Mouse (Mus musculus): Measurements from ENCODE around the gene Loxl1. TPM values are rescaled to one million over a fixed set of nuclear protein-coding genes. Genes with fewer than 3 reads are reported as not detected.

Gene Loxl1
- polyA plus RNA-seq, 1 experiment from 2014 or later: 36.8 TPM

GRCm38 (mm10) chr9:58308395-58308794 lies 4.6 kb downstream of the Loxl1 start:
- Histone ChIP-seq H3K9me3 (replicated peaks; ENCODE audit: control insufficient read depth, low read length) (no peaks in the 10 kb centered on the region), H3K27me3 (ENCODE audit: control insufficient read depth, insufficient read depth, low read length) (peaks cover 4% of the 10 kb centered on the region; the same call in 1 of the 2 replicates), H3K4me1 (ENCODE audit: control insufficient read depth, insufficient read depth, low read length) (peaks cover 71% of the 10 kb centered on the region), H3K27ac (ENCODE audit: low read depth, low read length) (peak overlapping the region; percentile 55), H3K4me2 (peak overlapping the region; percentile 15), H3K4me3 (ENCODE audit: low read depth, low read length) (no peak overlapping the region), H3K36me3 (ENCODE audit: control insufficient read depth, insufficient read depth, low read length) (no peaks in the 10 kb centered on the region), H3K9ac (ENCODE audit: low read depth, low read length) (0 out of 2 replicates have a peak overlapping the region, but pooled peaks have one; percentile 18)
- 40% methylated on average over 6 of the region's 6 CpGs for WGBS (ENCODE audit: insufficient replicate concordance)
- no peak for ATAC-seq (replicated peaks; ENCODE audit: insufficient number of reproducible peaks, low FRiP score, low TSS enrichment)

GRCm38 (mm10) chr9:58305686-58306085 lies 7.3 kb downstream of the Loxl1 start:
- Histone ChIP-seq H3K36me3 (ENCODE audit: control insufficient read depth, insufficient read depth, low read length) (no peaks in the 10 kb centered on the region), H3K4me2 (no peak overlapping the region), H3K4me1 (ENCODE audit: control insufficient read depth, insufficient read depth, low read length) (peaks cover 66% of the 10 kb centered on the region), H3K27me3 (ENCODE audit: control insufficient read depth, insufficient read depth, low read length) (no peaks in the 10 kb centered on the region), H3K27ac (ENCODE audit: low read depth, low read length) (peak overlapping the region; percentile 47; the same call in 1 of the 2 replicates), H3K4me3 (ENCODE audit: low read depth, low read length) (no peak overlapping the region), H3K9me3 (replicated peaks; ENCODE audit: control insufficient read depth, low read length) (no peaks in the 10 kb centered on the region), H3K9ac (ENCODE audit: low read depth, low read length) (peak overlapping the region; percentile 52)
- ATAC-seq (replicated peaks; ENCODE audit: insufficient number of reproducible peaks, low FRiP score, low TSS enrichment): no peak; the same call in 1 of the 2 replicates
- WGBS (ENCODE audit: insufficient replicate concordance): 23% methylated on average over 6 of the region's 6 CpGs

GRCm38 (mm10) chr9:58303599-58304271 lies 9.3 kb downstream of the Loxl1 start:
- Histone ChIP-seq H3K27ac (ENCODE audit: low read depth, low read length) (0 out of 2 replicates have a peak overlapping the region, but pooled peaks have one; percentile 64), H3K4me2 (no peak overlapping the region), H3K9me3 (replicated peaks; ENCODE audit: control insufficient read depth, low read length) (no peaks in the 10 kb centered on the region), H3K9ac (ENCODE audit: low read depth, low read length) (no peak overlapping the region), H3K4me3 (ENCODE audit: low read depth, low read length) (no peak overlapping the region), H3K4me1 (ENCODE audit: control insufficient read depth, insufficient read depth, low read length) (peaks cover 73% of the 10 kb centered on the region), H3K27me3 (ENCODE audit: control insufficient read depth, insufficient read depth, low read length) (no peaks in the 10 kb centered on the region), H3K36me3 (ENCODE audit: control insufficient read depth, insufficient read depth, low read length) (no peaks in the 10 kb centered on the region)
- 46% methylated on average over 8 of the region's 8 CpGs for WGBS (ENCODE audit: insufficient replicate concordance)
- no peak for ATAC-seq (replicated peaks; ENCODE audit: insufficient number of reproducible peaks, low FRiP score, low TSS enrichment)

- Histone ChIP-seq H3K4me2 (no peak overlapping the region), H3K4me3 (ENCODE audit: low read depth, low read length) (no peak overlapping the region), H3K27me3 (ENCODE audit: control insufficient read depth, insufficient read depth, low read length) (no peaks in the 10 kb centered on the region), H3K9ac (ENCODE audit: low read depth, low read length) (no peak overlapping the region; the same call in 1 of the 2 replicates), H3K36me3 (ENCODE audit: control insufficient read depth, insufficient read depth, low read length) (no peaks in the 10 kb centered on the region), H3K9me3 (replicated peaks; ENCODE audit: control insufficient read depth, low read length) (no peaks in the 10 kb centered on the region), H3K27ac (ENCODE audit: low read depth, low read length) (peak overlapping the region; percentile 64; the same call in 1 of the 2 replicates), H3K4me1 (ENCODE audit: control insufficient read depth, insufficient read depth, low read length) (peaks cover 68% of the 10 kb centered on the region)
- ATAC-seq (replicated peaks; ENCODE audit: insufficient number of reproducible peaks, low FRiP score, low TSS enrichment): no peak
- 48% methylated on average over 5 of the region's 5 CpGs for WGBS (ENCODE audit: insufficient replicate concordance)
These were observed 9.9 kb downstream of the Loxl1 start for GRCm38 (mm10) chr9:58303115-58303514.

- peak overlapping the region; percentile 60 for H3K27ac ChIP-seq (ENCODE audit: low read depth, low read length)
- peaks cover 59% of the 10 kb centered on the region for H3K4me1 ChIP-seq (ENCODE audit: control insufficient read depth, insufficient read depth, low read length)
- 47% methylated on average over 2 of the region's 2 CpGs for WGBS (ENCODE audit: insufficient replicate concordance)
- H3K9me3 ChIP-seq (replicated peaks; ENCODE audit: control insufficient read depth, low read length): no peaks in the 10 kb centered on the region
- H3K27me3 ChIP-seq (ENCODE audit: control insufficient read depth, insufficient read depth, low read length): no peaks in the 10 kb centered on the region
- H3K9ac ChIP-seq (ENCODE audit: low read depth, low read length): no peak overlapping the region
- ATAC-seq (replicated peaks; ENCODE audit: insufficient number of reproducible peaks, low FRiP score, low TSS enrichment): 0 out of 2 replicates have a peak, but pooled peaks have one; percentile 28
- H3K4me2 ChIP-seq: no peak overlapping the region
- no peak overlapping the region for H3K4me3 ChIP-seq (ENCODE audit: low read depth, low read length)
- H3K36me3 ChIP-seq (ENCODE audit: control insufficient read depth, insufficient read depth, low read length): no peaks in the 10 kb centered on the region
These were observed 13.6 kb downstream of the Loxl1 start for GRCm38 (mm10) chr9:58299356-58299799.

GRCm38 (mm10) chr9:58297961-58298477 lies 15.0 kb downstream of the Loxl1 start:
- no peaks in the 10 kb centered on the region for H3K27me3 ChIP-seq (ENCODE audit: control insufficient read depth, insufficient read depth, low read length)
- H3K27ac ChIP-seq (ENCODE audit: low read depth, low read length): no peak overlapping the region
- H3K4me2 ChIP-seq: no peak overlapping the region
- H3K9ac ChIP-seq (ENCODE audit: low read depth, low read length): no peak overlapping the region
- ATAC-seq (replicated peaks; ENCODE audit: insufficient number of reproducible peaks, low FRiP score, low TSS enrichment): no peak
- peaks cover 45% of the 10 kb centered on the region for H3K4me1 ChIP-seq (ENCODE audit: control insufficient read depth, insufficient read depth, low read length)
- WGBS (ENCODE audit: insufficient replicate concordance): 74% methylated on average over 4 of the region's 4 CpGs
- no peaks in the 10 kb centered on the region for H3K36me3 ChIP-seq (ENCODE audit: control insufficient read depth, insufficient read depth, low read length)
- H3K4me3 ChIP-seq (ENCODE audit: low read depth, low read length): no peak overlapping the region
- H3K9me3 ChIP-seq (replicated peaks; ENCODE audit: control insufficient read depth, low read length): no peaks in the 10 kb centered on the region

- Histone ChIP-seq H3K27me3 (ENCODE audit: control insufficient read depth, insufficient read depth, low read length) (no peaks in the 10 kb centered on the region), H3K27ac (ENCODE audit: low read depth, low read length) (no peak overlapping the region), H3K9ac (ENCODE audit: low read depth, low read length) (no peak overlapping the region), H3K4me3 (ENCODE audit: low read depth, low read length) (no peak overlapping the region), H3K9me3 (replicated peaks; ENCODE audit: control insufficient read depth, low read length) (no peaks in the 10 kb centered on the region), H3K4me2 (no peak overlapping the region), H3K36me3 (ENCODE audit: control insufficient read depth, insufficient read depth, low read length) (no peaks in the 10 kb centered on the region), H3K4me1 (ENCODE audit: control insufficient read depth, insufficient read depth, low read length) (peaks cover 41% of the 10 kb centered on the region)
- no peak; the same call in 1 of the 2 replicates for ATAC-seq (replicated peaks; ENCODE audit: insufficient number of reproducible peaks, low FRiP score, low TSS enrichment)
- 67% methylated on average over 6 of the region's 6 CpGs for WGBS (ENCODE audit: insufficient replicate concordance)
These were observed 15.9 kb downstream of the Loxl1 start for GRCm38 (mm10) chr9:58297065-58297464.

- H3K9ac ChIP-seq (ENCODE audit: low read depth, low read length): peak overlapping the region; percentile 34; the same call in 1 of the 2 replicates
- WGBS (ENCODE audit: insufficient replicate concordance): 13% methylated on average over 9 of the region's 9 CpGs
These were observed 17.1 kb downstream of the Loxl1 start for GRCm38 (mm10) chr9:58295766-58296361.

More at GRCm38 (mm10) chr9:58295766-58296361, 17.1 kb downstream of the Loxl1 start:
- H3K4me3 ChIP-seq (ENCODE audit: low read depth, low read length): no peak overlapping the region
- H3K4me2 ChIP-seq: no peak overlapping the region
- H3K27me3 ChIP-seq (ENCODE audit: control insufficient read depth, insufficient read depth, low read length): no peaks in the 10 kb centered on the region
- H3K36me3 ChIP-seq (ENCODE audit: control insufficient read depth, insufficient read depth, low read length): no peaks in the 10 kb centered on the region
- H3K27ac ChIP-seq (ENCODE audit: low read depth, low read length): peak overlapping the region; percentile 81
- H3K9me3 ChIP-seq (replicated peaks; ENCODE audit: control insufficient read depth, low read length): no peaks in the 10 kb centered on the region
- H3K4me1 ChIP-seq (ENCODE audit: control insufficient read depth, insufficient read depth, low read length): peaks cover 41% of the 10 kb centered on the region
- peak; percentile 37; the same call in 1 of the 2 replicates for ATAC-seq (replicated peaks; ENCODE audit: insufficient number of reproducible peaks, low FRiP score, low TSS enrichment)

Measured in heart, embryonic 11.5 days (tissue).